In the genomic region with DNA sequence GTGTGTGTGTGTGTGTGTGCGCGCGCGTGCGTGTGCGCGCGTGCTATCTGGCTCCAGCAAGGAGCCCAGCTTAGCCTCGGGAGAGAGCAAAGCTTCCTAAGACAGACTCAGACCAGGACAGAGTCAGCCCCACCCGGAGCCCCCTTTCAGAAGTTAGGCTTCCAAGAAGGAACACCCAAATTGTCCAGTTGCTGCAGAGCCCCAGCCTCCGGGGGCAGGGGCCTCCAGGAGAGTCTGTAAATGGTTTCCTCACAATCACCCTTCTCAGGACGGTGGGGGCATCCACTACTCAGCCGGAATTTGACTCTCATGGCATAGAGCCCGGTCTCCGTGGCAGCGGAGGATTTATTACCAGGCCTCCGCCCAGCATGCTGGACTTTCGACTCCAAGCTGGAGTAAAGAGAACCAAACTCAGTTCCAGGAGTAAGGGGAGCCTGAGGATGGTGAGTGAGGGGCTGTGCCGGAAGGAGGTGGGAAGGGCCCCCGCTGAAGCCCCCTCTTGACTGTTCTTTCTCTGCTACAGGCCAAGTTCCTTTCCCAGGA, we compare ENCODE assay signal across 8 mouse cellular contexts. TPM values are rescaled to one million over a fixed set of nuclear protein-coding genes. Genes with fewer than 3 reads are reported as not detected.
DNase-seq lines count a peak whose midpoint lies in the region; ATAC-seq and TF ChIP-seq lines count a peak whose summit lies in the region.

Gene Calml4, plus strand, starts transcription at position 362 of the 543 bp plus-strand sequence.

- 49% methylated on average over 20 of the region's 20 CpGs for WGBS in embryonic facial prominence, embryonic 11.5 days
- WGBS in heart, postnatal 0 days = 52% methylated on average over 20 of the region's 20 CpGs

- DNase-seq in adrenal gland, postnatal 10 days = peak; percentile 89
- DNase-seq in embryonic facial prominence, embryonic 11.5 days (ENCODE audit: low spot score) = peak; percentile 59
- DNase-seq in heart, postnatal 0 days (ENCODE audit: low spot score) = peak; percentile 78
- peak; percentile 97 for DNase-seq in kidney, postnatal 36 days
- peak; percentile 45 to 77 for DNase-seq in urinary bladder, adult 18-20 months (ENCODE audit: low spot score in 2 of 2)
- no peak for DNase-seq in thymus, postnatal 36 days
- no peak for DNase-seq in cerebellum, adult 8-10 months

- H3K4me2 ChIP-seq in embryonic facial prominence, embryonic 11.5 days (ENCODE audit: low read depth, low read length) = no peak within 1 kb of the TSS; the same call in none of the 2 replicates
- H3K4me2 ChIP-seq in heart, postnatal 0 days (ENCODE audit: low read depth, low read length) = peak within 1 kb of the TSS; percentile 31; the same call in 1 of the 2 replicates

- no peaks in the 10 kb centered on the region for H3K36me3 ChIP-seq in embryonic facial prominence, embryonic 11.5 days (replicated peaks; ENCODE audit: control insufficient read depth, insufficient read depth, low read depth, low read length)
- H3K36me3 ChIP-seq in heart, postnatal 0 days (replicated peaks; ENCODE audit: control insufficient read depth, insufficient read depth, low read length) = no peaks in the 10 kb centered on the region

- no peak within 1 kb of the TSS for H3K4me3 ChIP-seq in embryonic facial prominence, embryonic 11.5 days (ENCODE audit: low read depth, low read length)
- no peak within 1 kb of the TSS for H3K4me3 ChIP-seq in heart, postnatal 0 days (ENCODE audit: low read depth, low read length)

- peaks cover 7% of the 10 kb centered on the region for H3K4me1 ChIP-seq in embryonic facial prominence, embryonic 11.5 days (ENCODE audit: control insufficient read depth, insufficient read depth, low read length)
- H3K4me1 ChIP-seq in heart, postnatal 0 days (ENCODE audit: control insufficient read depth, insufficient read depth) = peaks cover 9% of the 10 kb centered on the region

- H3K9ac ChIP-seq in embryonic facial prominence, embryonic 11.5 days (replicated peaks; ENCODE audit: low read length) = 0 out of 2 replicates have a peak within 1 kb of the TSS, but pooled peaks have one; percentile 18
- H3K9ac ChIP-seq in heart, postnatal 0 days (replicated peaks; ENCODE audit: low read depth, low read length) = no peak within 1 kb of the TSS

- ATAC-seq in embryonic facial prominence, embryonic 11.5 days (replicated peaks; ENCODE audit: insufficient number of reproducible peaks, low FRiP score, low TSS enrichment, low read depth) = no peak
- ATAC-seq in heart, postnatal 0 days (ENCODE audit: insufficient read depth, low read depth) = peak; percentile 64
- peak; percentile 56 for ATAC-seq in megakaryocyte progenitor cell, adult 5-6 weeks (replicated peaks; ENCODE audit: poor library complexity)

- H3K9me3 ChIP-seq in embryonic facial prominence, embryonic 11.5 days (replicated peaks; ENCODE audit: control insufficient read depth, low read length) = no peaks in the 10 kb centered on the region
- H3K9me3 ChIP-seq in heart, postnatal 0 days (replicated peaks; ENCODE audit: control insufficient read depth, low read length) = no peaks in the 10 kb centered on the region

- TF ChIP-seq EP300 in heart, postnatal 0 days (IDR thresholded peaks at IDR 0.05; ENCODE audit: low read depth) = no peak

- no peak for TF ChIP-seq CTCF in heart, postnatal 0 days (IDR thresholded peaks at IDR 0.05; ENCODE audit: low read depth)

- H3K27me3 ChIP-seq in embryonic facial prominence, embryonic 11.5 days (ENCODE audit: control insufficient read depth, insufficient read depth, low read length) = no peaks in the 10 kb centered on the region
- H3K27me3 ChIP-seq in heart, postnatal 0 days (ENCODE audit: control insufficient read depth, insufficient read depth, low read length) = no peaks in the 10 kb centered on the region

- H3K27ac ChIP-seq in embryonic facial prominence, embryonic 11.5 days (replicated peaks; ENCODE audit: low read depth, low read length) = no peak within 1 kb of the TSS
- peak within 1 kb of the TSS; percentile 34; the same call in 1 of the 2 replicates for H3K27ac ChIP-seq in heart, postnatal 0 days (ENCODE audit: low read depth)

RNA-seq across cellular contexts. Expression of gene Calml4, which starts in this region (rescaled TPM):
- 10 to 100 TPM; 12.2 to 13.7 TPM for total RNA-seq in adrenal gland, postnatal 10 days (2021)
- polyA plus RNA-seq in embryonic facial prominence, embryonic 11.5 days (2014; fragmentation: Nextera tagmentation; extraction: Ambion mirVana) = 0.88 and 1.2 TPM in 2 replicates
- total RNA-seq in heart, postnatal 0 days (2014; rRNA removed; ENCODE audit: low replicate concordance) = not detected in 2 replicates
- polyA plus RNA-seq in heart, postnatal 0 days (2015; fragmentation: Nextera tagmentation; extraction: Ambion mirVana) = 1.8 and 2.5 TPM in 2 replicates
- 1.4 and 2.1 TPM in 2 replicates for total RNA-seq in megakaryocyte progenitor cell, adult 5-6 weeks (2015)
- 1.6 and 2.8 TPM in 2 replicates for total RNA-seq in megakaryocyte progenitor cell, adult 5-6 weeks (2017)

Comparison
In these comparisons a context has a peak if more than half of its experiments do, and no peak if none do; other contexts are left out.
1. DNase-seq: peak in adrenal gland, postnatal 10 days (single experiment), embryonic facial prominence, embryonic 11.5 days (single experiment), heart, postnatal 0 days (single experiment), kidney, postnatal 36 days (2 of 2) and urinary bladder, adult 18-20 months (2 of 2); none in thymus, postnatal 36 days (0 of 2) and cerebellum, adult 8-10 months (single experiment).